Mouse (Mus musculus) midbrain, embryonic 14.5 days (tissue): ENCODE results near the gene Ldlrad3. TPM values are rescaled to one million over a fixed set of nuclear protein-coding genes. Genes with fewer than 3 reads are reported as not detected.

Source experiments
- polyA plus RNA-seq: library from polyadenylated mRNA; unstranded; fragments of >200 nt; fragmentation: Nextera tagmentation; extraction: Ambion mirVana; gene quantifications from 2 replicates; pipeline ENCODE4 v1.2.1, GENCODE M21; 2014

Ldlrad3 gene
- polyA plus RNA-seq, 1 experiment from 2014 or later, result 34.0 TPM

Other genes with a start within 250 kb of the Ldlrad3 start
- 58.7 and 71.7 TPM in 2 replicates for gene Trim44, start 221.4 kb upstream of the Ldlrad3 start, polyA plus RNA-seq